Mouse (Mus musculus): ENCODE data around the gene Mknk2. TPM values are rescaled to one million over a fixed set of nuclear protein-coding genes. Genes with fewer than 3 reads are reported as not detected.
A peak's percentile ranks its signal among the peaks of the same experiment; 100 is the strongest.

The Mknk2 gene
- polyA plus RNA-seq, 1 experiment from 2014 or later = 47.0 TPM

- 81% methylated on average over 2 of the region's 2 CpGs for WGBS
- H3K27ac ChIP-seq (ENCODE audit: low read depth, low read length) = no peak overlapping the region
Observed at GRCm38 (mm10) chr10:80695186-80695585, 17.3 kb upstream of the Mknk2 start.

GRCm38 (mm10) chr10:80694159-80694938 is 16.4 kb upstream of the Mknk2 start:
- Histone ChIP-seq H3K36me3 (ENCODE audit: control insufficient read depth, insufficient read depth, low read length) (peaks cover 8% of the 10 kb centered on the region), H3K9me3 (ENCODE audit: control insufficient read depth, low read length) (no peaks in the 10 kb centered on the region), H3K4me1 (replicated peaks; ENCODE audit: control insufficient read depth, insufficient read depth, low read length) (no peaks in the 10 kb centered on the region), H3K27ac (ENCODE audit: low read depth, low read length) (no peak overlapping the region), H3K4me3 (ENCODE audit: low read depth, low read length) (no peak overlapping the region), H3K9ac (ENCODE audit: low read depth, low read length) (no peak overlapping the region), H3K4me2 (replicated peaks; ENCODE audit: low read depth, low read length) (no peak overlapping the region), H3K27me3 (ENCODE audit: control insufficient read depth, insufficient read depth, low read length) (no peaks in the 10 kb centered on the region)
- 90% methylated on average over 13 of the region's 13 CpGs for WGBS
- ATAC-seq (ENCODE audit: low FRiP score) (no peak), DNase-seq (ENCODE audit: low spot score) (no peak)

More at GRCm38 (mm10) chr10:80695186-80695585, 17.3 kb upstream of the Mknk2 start:
- Histone ChIP-seq H3K9ac (ENCODE audit: low read depth, low read length) (no peak overlapping the region), H3K4me1 (replicated peaks; ENCODE audit: control insufficient read depth, insufficient read depth, low read length) (no peaks in the 10 kb centered on the region), H3K36me3 (ENCODE audit: control insufficient read depth, insufficient read depth, low read length) (peaks cover 5% of the 10 kb centered on the region; the same call in 1 of the 2 replicates), H3K27me3 (ENCODE audit: control insufficient read depth, insufficient read depth, low read length) (no peaks in the 10 kb centered on the region), H3K9me3 (ENCODE audit: control insufficient read depth, low read length) (no peaks in the 10 kb centered on the region), H3K4me2 (replicated peaks; ENCODE audit: low read depth, low read length) (no peak overlapping the region), H3K4me3 (ENCODE audit: low read depth, low read length) (no peak overlapping the region)
- DNase-seq (ENCODE audit: low spot score) (no peak), ATAC-seq (ENCODE audit: low FRiP score) (no peak)

GRCm38 (mm10) chr10:80693401-80694045 is 15.6 kb upstream of the Mknk2 start:
- 91% methylated on average over 12 of the region's 12 CpGs for WGBS
- H3K9me3 ChIP-seq (ENCODE audit: control insufficient read depth, low read length) = no peaks in the 10 kb centered on the region
- ATAC-seq (ENCODE audit: low FRiP score) (no peak), DNase-seq (ENCODE audit: low spot score) (no peak)
- H3K27me3 ChIP-seq (ENCODE audit: control insufficient read depth, insufficient read depth, low read length) = no peaks in the 10 kb centered on the region
- peaks cover 9% of the 10 kb centered on the region for H3K36me3 ChIP-seq (ENCODE audit: control insufficient read depth, insufficient read depth, low read length)
- no peak overlapping the region for H3K4me3 ChIP-seq (ENCODE audit: low read depth, low read length)
- no peak overlapping the region for H3K9ac ChIP-seq (ENCODE audit: low read depth, low read length)
- no peak overlapping the region for H3K27ac ChIP-seq (ENCODE audit: low read depth, low read length)
- H3K4me2 ChIP-seq (replicated peaks; ENCODE audit: low read depth, low read length) = no peak overlapping the region
- no peaks in the 10 kb centered on the region for H3K4me1 ChIP-seq (replicated peaks; ENCODE audit: control insufficient read depth, insufficient read depth, low read length)

GRCm38 (mm10) chr10:80692249-80693165 is 14.6 kb upstream of the Mknk2 start:
- ATAC-seq (ENCODE audit: low FRiP score) (no peak), DNase-seq (ENCODE audit: low spot score) (no peak)
- no peaks in the 10 kb centered on the region for H3K27me3 ChIP-seq (ENCODE audit: control insufficient read depth, insufficient read depth, low read length)
- H3K4me3 ChIP-seq (ENCODE audit: low read depth, low read length) = no peak overlapping the region
- H3K9ac ChIP-seq (ENCODE audit: low read depth, low read length) = no peak overlapping the region
- no peak overlapping the region for H3K27ac ChIP-seq (ENCODE audit: low read depth, low read length)
- WGBS = 84% methylated on average over 14 of the region's 14 CpGs
- H3K9me3 ChIP-seq (ENCODE audit: control insufficient read depth, low read length) = no peaks in the 10 kb centered on the region
- H3K36me3 ChIP-seq (ENCODE audit: control insufficient read depth, insufficient read depth, low read length) = peaks cover 7% of the 10 kb centered on the region
- H3K4me1 ChIP-seq (replicated peaks; ENCODE audit: control insufficient read depth, insufficient read depth, low read length) = no peaks in the 10 kb centered on the region
- no peak overlapping the region for H3K4me2 ChIP-seq (replicated peaks; ENCODE audit: low read depth, low read length)

GRCm38 (mm10) chr10:80687850-80688249 is 9.9 kb upstream of the Mknk2 start:
- H3K27me3 ChIP-seq (ENCODE audit: control insufficient read depth, insufficient read depth, low read length) = no peaks in the 10 kb centered on the region
- no peaks in the 10 kb centered on the region for H3K4me1 ChIP-seq (replicated peaks; ENCODE audit: control insufficient read depth, insufficient read depth, low read length)
- DNase-seq (ENCODE audit: low spot score) (peak; percentile 67), ATAC-seq (ENCODE audit: low FRiP score) (no peak)
- H3K27ac ChIP-seq (ENCODE audit: low read depth, low read length) = no peak overlapping the region
- peaks cover 8% of the 10 kb centered on the region for H3K36me3 ChIP-seq (ENCODE audit: control insufficient read depth, insufficient read depth, low read length)
- no peak overlapping the region for H3K9ac ChIP-seq (ENCODE audit: low read depth, low read length)
- H3K9me3 ChIP-seq (ENCODE audit: control insufficient read depth, low read length) = no peaks in the 10 kb centered on the region
- 58% methylated on average over 5 of the region's 5 CpGs for WGBS
- H3K4me3 ChIP-seq (ENCODE audit: low read depth, low read length) = no peak overlapping the region
- no peak overlapping the region for H3K4me2 ChIP-seq (replicated peaks; ENCODE audit: low read depth, low read length)

GRCm38 (mm10) chr10:80686617-80687016 is 8.7 kb upstream of the Mknk2 start:
- no peak overlapping the region for H3K4me3 ChIP-seq (ENCODE audit: low read depth, low read length)
- 94% methylated on average over 3 of the region's 3 CpGs for WGBS
- no peaks in the 10 kb centered on the region for H3K9me3 ChIP-seq (ENCODE audit: control insufficient read depth, low read length)
- H3K27ac ChIP-seq (ENCODE audit: low read depth, low read length) = no peak overlapping the region
- no peak for ATAC-seq (ENCODE audit: low FRiP score)
- no peak for DNase-seq (ENCODE audit: low spot score)
- H3K9ac ChIP-seq (ENCODE audit: low read depth, low read length) = no peak overlapping the region
- no peak overlapping the region for H3K4me2 ChIP-seq (replicated peaks; ENCODE audit: low read depth, low read length)
- H3K4me1 ChIP-seq (replicated peaks; ENCODE audit: control insufficient read depth, insufficient read depth, low read length) = no peaks in the 10 kb centered on the region
- peaks cover 8% of the 10 kb centered on the region for H3K36me3 ChIP-seq (ENCODE audit: control insufficient read depth, insufficient read depth, low read length)
- H3K27me3 ChIP-seq (ENCODE audit: control insufficient read depth, insufficient read depth, low read length) = no peaks in the 10 kb centered on the region

- no peaks in the 10 kb centered on the region for H3K4me1 ChIP-seq (replicated peaks; ENCODE audit: control insufficient read depth, insufficient read depth, low read length)
- no peak overlapping the region for H3K27ac ChIP-seq (ENCODE audit: low read depth, low read length)
- WGBS = 92% methylated on average over 4 of the region's 4 CpGs
- ATAC-seq (ENCODE audit: low FRiP score) = no peak
- no peak overlapping the region for H3K4me2 ChIP-seq (replicated peaks; ENCODE audit: low read depth, low read length)
- no peak for DNase-seq (ENCODE audit: low spot score)
- H3K9ac ChIP-seq (ENCODE audit: low read depth, low read length) = no peak overlapping the region
- H3K4me3 ChIP-seq (ENCODE audit: low read depth, low read length) = no peak overlapping the region
- no peaks in the 10 kb centered on the region for H3K27me3 ChIP-seq (ENCODE audit: control insufficient read depth, insufficient read depth, low read length)
- H3K9me3 ChIP-seq (ENCODE audit: control insufficient read depth, low read length) = no peaks in the 10 kb centered on the region
- H3K36me3 ChIP-seq (ENCODE audit: control insufficient read depth, insufficient read depth, low read length) = peaks cover 8% of the 10 kb centered on the region
Observed at GRCm38 (mm10) chr10:80684984-80685383, 7.1 kb upstream of the Mknk2 start.

GRCm38 (mm10) chr10:80684214-80684613 is 6.3 kb upstream of the Mknk2 start:
- Histone ChIP-seq H3K9me3 (ENCODE audit: control insufficient read depth, low read length) (no peaks in the 10 kb centered on the region), H3K36me3 (ENCODE audit: control insufficient read depth, insufficient read depth, low read length) (peaks cover 5% of the 10 kb centered on the region), H3K9ac (ENCODE audit: low read depth, low read length) (no peak overlapping the region), H3K27ac (ENCODE audit: low read depth, low read length) (no peak overlapping the region), H3K27me3 (ENCODE audit: control insufficient read depth, insufficient read depth, low read length) (no peaks in the 10 kb centered on the region), H3K4me3 (ENCODE audit: low read depth, low read length) (no peak overlapping the region), H3K4me1 (replicated peaks; ENCODE audit: control insufficient read depth, insufficient read depth, low read length) (no peaks in the 10 kb centered on the region), H3K4me2 (replicated peaks; ENCODE audit: low read depth, low read length) (no peak overlapping the region)
- DNase-seq (ENCODE audit: low spot score) (peak; percentile 56), ATAC-seq (ENCODE audit: low FRiP score) (no peak)
- WGBS = 61% methylated on average over 6 of the region's 6 CpGs
